Mouse (Mus musculus): ENCODE data around the gene Srcin1.

- TF ChIP-seq CTCF (IDR thresholded peaks at IDR 0.05; ENCODE audit: low read depth) (no peak), EP300 (IDR thresholded peaks at IDR 0.05; ENCODE audit: low read depth) (no peak)
Observed at GRCm38 (mm10) chr11:97535660-97536059, 40.3 kb downstream of the Srcin1 start.

Data from heart, postnatal 0 days (tissue).